Mouse (Mus musculus) Muller cell, postnatal 12 days (primary cell): ENCODE results near the gene Prrx2.

Source experiments
- DNase-seq: peaks from one replicate; pipeline ENCODE4 v3.0.0-alpha.2; 2015; ENCODE audit errors: inconsistent ontology term

Prrx2 gene

DNA sequence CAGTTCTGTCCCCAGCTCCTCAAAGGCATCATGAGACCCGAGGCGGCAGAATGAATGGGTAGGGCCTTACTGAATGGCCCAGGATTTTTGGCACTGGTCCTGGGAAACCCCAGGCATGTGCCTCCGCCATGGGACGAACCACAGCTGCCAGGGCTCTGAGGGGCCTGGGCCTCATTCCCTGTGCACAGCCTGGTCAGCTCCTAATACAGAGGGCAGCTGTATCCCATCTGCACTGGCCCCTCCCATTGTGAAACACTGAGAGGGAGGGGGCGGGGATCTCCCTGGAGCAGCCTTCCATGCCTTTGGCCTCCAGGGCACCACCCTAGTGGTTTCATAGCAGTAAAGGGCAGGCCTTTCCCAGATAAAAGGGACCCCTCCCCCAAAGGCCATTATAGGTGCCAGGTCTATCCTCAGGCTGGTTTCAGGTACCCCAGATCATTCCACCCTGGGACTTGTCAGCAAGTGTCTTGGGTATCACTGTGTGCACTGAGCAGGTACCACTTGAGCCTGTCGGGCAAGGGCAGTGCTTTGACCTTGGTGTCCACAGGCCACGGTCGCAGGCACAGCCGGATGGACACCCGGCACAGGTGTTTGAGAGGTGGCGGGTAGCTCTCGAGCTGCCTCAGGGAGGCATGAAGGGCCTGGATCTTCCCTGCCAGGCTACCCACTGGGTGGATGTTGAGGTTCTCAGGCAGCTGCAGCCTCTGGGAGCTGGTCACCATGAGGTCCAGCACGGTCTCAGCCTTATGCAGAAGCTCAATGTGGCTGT is 11.2 kb upstream of the Prrx2 start:
- peak; percentile 91 for DNase-seq

DNA sequence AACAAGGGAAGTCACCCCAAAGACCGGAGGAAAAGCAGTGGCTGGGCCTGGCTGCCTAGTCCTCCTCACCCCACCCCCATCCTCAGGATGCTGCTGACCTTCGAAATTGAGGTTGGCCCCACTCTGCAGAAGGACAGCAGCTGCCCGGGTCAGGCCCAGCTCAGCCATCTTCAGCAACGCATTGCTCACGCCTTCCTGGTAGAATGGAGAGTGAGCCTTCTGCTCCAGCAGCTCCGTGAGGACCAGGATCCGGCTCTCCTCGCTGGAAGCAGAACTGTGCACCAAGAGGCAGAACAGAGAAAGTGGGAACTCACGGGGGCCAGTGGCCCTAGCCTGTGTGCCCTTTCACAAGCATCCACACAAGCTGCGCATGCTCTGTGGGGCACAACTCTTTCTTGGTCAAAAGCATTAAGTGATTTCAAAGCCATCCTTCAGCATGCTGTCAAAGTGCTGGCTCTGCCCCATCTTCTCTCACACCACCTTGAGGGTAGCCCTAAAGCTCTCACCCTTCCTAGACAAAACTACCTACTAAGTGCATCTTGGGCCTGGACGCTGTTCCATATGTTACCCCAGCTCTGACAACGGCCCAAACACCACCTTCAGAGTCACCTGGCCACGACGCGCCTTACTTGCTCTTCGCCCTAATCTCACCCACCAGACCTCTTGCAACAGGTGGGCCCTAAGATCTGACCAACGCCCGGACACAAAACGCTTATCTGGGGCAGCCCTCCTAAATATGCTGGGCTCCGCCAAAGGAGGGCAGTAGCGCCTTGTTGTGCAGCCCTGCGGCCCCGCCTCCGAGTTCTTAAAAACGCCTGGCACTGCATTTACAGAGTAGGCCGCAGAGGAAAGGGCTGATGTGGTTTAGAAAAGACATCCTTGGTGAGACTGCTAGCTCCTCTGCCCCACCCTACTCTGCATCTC is 7.7 kb upstream of the Prrx2 start:
- peak; percentile 78 for DNase-seq

DNA sequence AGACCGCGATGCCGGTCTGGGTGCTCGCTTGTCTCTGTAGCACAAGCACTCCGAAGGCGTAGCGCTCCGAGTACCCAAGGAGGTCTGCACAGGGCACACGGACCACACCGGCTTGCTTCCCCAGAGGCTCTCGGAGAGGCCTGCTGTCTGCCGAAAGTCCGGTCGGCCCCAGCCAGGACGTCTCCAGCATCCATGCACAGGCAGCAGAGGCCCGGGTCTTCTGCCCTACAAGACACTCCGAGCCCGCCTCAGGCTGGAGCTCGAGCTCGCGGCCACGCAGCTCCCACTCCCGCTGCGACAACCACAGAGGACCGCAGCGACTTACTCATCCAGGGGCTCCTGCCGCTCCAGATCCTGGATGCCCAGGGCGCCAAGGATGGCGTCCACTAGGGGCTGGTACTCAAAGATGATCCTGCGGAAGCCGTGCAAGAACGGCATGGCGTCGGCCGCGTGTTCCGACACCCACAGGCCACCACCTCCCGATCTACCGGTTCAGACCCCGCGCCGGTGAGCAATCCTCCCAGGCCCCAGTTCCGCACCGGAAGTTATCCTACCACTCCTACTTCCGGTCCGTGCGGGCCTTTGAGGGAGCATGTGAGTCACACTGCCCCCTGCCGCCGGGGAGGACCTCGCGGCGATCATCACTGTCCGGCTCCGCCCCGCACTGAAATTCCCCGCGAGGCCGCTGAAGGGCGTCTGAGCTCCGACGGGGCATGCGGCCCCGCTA is 6.9 kb upstream of the Prrx2 start:
- peak; percentile 97 for DNase-seq

GRCm38 (mm10) chr2:30829315-30829714 is 5.5 kb upstream of the Prrx2 start:
- no peak for DNase-seq

DNA sequence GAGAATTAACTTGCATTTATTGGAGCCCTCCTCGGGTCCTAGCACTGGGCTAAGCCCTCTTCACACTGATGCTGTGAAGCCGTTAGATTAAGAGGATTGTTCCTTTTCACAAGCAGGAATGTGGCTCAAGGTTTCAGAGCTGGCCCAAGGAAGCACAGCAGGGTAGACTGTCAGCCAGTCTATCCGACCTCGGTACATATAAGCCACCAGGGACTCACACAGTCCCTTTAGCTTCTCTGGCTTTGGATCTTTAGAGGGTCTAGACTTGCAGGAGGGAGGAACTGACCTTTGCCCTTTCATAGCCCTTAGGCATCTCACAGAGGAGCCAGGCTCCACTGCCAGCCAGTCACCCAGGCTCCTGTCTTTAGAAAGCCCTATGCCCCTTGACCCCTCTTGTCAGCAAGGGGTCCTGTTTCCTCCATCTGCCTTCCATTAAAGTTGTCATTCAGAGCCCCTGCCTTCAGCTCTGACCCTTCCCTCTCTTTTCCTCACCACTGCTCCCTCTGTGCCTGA is 4.4 kb upstream of the Prrx2 start, which contains the start of gene Asb6:
Gene Asb6, minus strand, starts transcription at position 51 of the 513 bp plus-strand sequence.
- no peak for DNase-seq

DNA sequence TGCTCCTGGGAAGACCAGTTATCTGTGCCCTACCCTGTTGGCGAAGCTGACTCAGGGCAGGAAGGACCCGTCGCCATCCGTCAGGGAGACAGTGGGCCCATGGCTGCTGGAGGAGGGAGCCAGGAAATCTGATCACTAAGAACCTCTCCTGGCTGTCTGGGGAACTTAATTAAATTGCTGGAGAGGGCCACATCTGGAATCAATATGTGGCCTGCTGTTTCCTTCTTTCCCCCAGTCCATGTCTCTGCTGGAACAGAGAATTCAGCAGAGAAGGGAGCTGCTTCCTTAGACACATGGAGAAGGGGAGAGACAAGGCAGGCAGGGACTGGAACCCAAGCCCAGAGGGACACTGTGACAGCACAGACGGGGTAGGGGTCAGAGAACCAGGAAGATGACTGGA is 1.1 kb upstream of the Prrx2 start:
- DNase-seq = no peak

- peak; percentile 41 for DNase-seq
Observed at GRCm38 (mm10) chr2:30836238-30836990, 1.6 kb downstream of the Prrx2 start.

- DNase-seq = no peak
Observed at GRCm38 (mm10) chr2:30842615-30843014, 7.8 kb downstream of the Prrx2 start.

DNA sequence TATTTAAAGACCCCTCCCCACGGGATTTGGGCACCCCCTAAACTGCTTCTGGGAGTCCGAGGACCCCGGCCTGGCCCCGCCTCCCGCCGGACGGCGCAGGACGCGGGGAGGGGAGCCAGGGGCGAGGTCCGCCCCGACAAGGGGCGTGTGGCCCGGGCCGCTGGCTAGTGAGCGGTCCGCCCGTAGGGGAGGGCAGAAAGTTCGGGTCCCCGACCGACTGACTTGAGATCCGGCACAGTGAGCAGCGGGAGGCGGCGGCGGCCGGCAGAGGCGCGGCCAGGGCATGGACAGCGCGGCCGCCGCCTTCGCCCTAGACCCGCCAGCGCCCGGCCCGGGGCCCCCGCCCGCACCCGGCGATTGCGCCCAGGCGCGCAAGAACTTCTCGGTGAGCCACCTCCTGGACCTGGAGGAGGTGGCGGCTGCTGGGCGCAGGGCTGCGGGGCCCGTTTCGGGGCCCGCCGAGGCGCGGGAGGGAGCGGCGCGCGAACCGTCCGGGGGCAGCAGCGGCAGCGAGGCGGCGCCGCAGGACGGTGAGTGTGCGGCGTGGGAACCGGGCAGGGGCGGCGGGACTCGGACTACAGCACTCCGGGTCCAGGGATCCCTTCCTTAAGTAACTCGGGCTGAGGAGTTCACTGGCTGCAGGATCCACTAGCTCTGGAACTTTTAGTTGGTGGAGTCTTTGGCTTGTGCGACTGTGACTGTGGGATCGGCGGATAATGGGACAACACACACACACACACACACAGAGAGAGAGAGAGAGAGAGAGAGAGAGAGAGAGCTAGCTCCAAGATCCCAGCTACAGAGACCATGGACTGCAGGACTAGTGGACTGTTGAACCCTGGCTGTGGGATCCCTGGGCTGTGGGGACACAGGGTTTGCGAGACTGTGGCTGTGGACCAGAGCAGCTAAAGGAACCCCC is 10.6 kb downstream of the Prrx2 start:
- DNase-seq = peak; percentile 51

GRCm38 (mm10) chr2:30846236-30846635 is 11.5 kb downstream of the Prrx2 start:
- DNase-seq = no peak

- no peak for DNase-seq
Observed at GRCm38 (mm10) chr2:30846723-30847122, 12.0 kb downstream of the Prrx2 start.

- peak; percentile 86 for DNase-seq
Observed at GRCm38 (mm10) chr2:30848184-30848583, 13.4 kb downstream of the Prrx2 start.

DNA sequence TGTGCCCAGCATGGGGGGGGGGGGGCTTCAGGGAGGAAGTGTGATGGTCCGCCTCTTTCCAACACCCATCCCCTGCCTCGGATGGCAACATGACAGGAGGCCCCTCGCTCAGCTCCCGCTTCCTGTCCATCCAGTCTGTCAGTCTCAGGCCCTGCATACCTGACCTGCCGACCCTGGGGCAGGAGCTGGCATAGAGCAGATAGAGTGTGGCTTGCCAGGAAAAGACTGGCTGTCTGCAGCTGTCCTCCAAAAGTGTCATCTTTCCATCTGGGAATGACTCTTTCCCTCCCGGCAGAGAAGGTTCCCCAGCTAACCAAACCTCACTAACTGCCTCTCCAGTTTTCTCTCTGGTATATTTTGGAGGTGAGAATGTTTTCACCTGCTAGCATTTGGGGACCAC is 15.8 kb downstream of the Prrx2 start:
- no peak for DNase-seq

DNA sequence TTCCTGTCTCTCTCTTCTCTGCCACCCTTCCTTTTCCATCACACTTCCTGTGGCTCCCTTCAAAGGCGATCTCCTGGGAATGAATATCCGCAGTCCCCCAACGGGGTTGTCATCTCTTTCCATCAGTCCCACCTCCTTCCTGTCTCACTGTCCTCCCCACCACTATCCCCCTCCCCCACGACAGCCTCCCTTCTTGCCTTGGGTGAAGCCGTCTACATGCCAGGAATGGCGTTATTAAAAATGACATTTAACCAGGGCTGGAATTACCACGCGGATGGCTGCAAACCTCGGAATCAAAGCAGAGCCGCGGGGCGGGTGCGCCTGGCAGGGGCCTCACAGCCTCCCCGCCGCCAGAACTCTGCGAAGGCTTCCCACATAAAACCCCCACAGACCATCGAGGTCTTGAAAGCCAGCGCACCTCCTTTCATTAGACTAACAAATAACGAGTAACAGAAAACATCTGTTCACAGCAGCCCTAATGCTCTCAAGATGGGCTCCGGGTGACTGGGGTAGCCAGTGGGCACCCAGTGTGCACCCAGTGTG is 18.1 kb downstream of the Prrx2 start:
- no peak for DNase-seq

- no peak for DNase-seq
Observed at GRCm38 (mm10) chr2:30857076-30857475, 22.3 kb downstream of the Prrx2 start.

GRCm38 (mm10) chr2:30859782-30860181 is 25.0 kb downstream of the Prrx2 start:
- no peak for DNase-seq

GRCm38 (mm10) chr2:30862081-30862480 is 27.3 kb downstream of the Prrx2 start:
- DNase-seq = no peak

GRCm38 (mm10) chr2:30863574-30863973 is 28.8 kb downstream of the Prrx2 start:
- DNase-seq = no peak

GRCm38 (mm10) chr2:30864968-30865381 is 30.2 kb downstream of the Prrx2 start:
- DNase-seq = peak; percentile 48

DNA sequence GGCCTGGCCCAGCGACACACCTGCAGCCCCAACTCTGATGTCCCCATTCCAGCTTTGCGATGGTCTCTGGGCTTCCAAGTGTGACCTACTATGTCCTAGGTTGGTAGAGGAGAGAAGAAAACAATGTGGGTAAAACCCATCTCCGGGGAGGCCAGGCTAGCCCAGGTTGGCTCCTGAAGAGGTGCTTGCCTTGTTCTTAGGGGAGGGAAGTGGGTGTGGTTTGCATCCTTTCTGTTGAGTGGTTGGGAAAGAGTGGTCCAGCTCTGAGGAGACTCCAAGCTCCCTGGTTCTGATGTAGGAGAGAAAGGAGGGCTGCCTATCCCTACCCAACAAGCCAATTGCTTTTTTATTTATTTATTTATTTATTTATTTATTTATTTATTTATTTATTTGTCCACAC is 30.7 kb downstream of the Prrx2 start:
- no peak for DNase-seq
